Mouse (Mus musculus) embryonic facial prominence, embryonic 14.5 days (tissue): ENCODE results near the gene Mfsd4b4. TPM values are rescaled to one million over a fixed set of nuclear protein-coding genes. Genes with fewer than 3 reads are reported as not detected.

Experiments used
- ATAC-seq: fragments of 200-750 bp; cut with Nextera tagmentation; 2 replicates; pipeline ENCODE4 v1.8.0; 2017; ENCODE audit warnings: low read depth, moderate number of reproducible peaks, moderate TSS enrichment
- DNase-seq: peaks from one replicate; pipeline ENCODE4 v3.0.0-alpha.2; 2015; ENCODE audit warnings: low spot score
- H3K27ac ChIP-seq: fragments of 300-500 bp; sonication (generic); replicated peaks from 2 replicates; pipeline ENCODE4 v1.5.1; 2014; ENCODE audit warnings: low read depth, mild to moderate bottlenecking, low read length, moderate library complexity
- H3K27me3 ChIP-seq: fragments of 300-500 bp; sonication (generic); replicated peaks from 2 replicates; pipeline ENCODE4 v1.6.1; 2014; ENCODE audit warnings: low read length; ENCODE audit not compliant: control insufficient read depth, insufficient read depth
- H3K36me3 ChIP-seq: fragments of 300-500 bp; sonication (generic); 2 replicates; pipeline ENCODE4 v1.6.1; 2014; ENCODE audit warnings: low read length, mixed read lengths; ENCODE audit not compliant: control insufficient read depth, insufficient read depth
- H3K4me1 ChIP-seq: fragments of 300-500 bp; sonication (generic); 2 replicates; pipeline ENCODE4 v1.6.1; 2014; ENCODE audit warnings: antibody characterized with exemption, low read length; ENCODE audit not compliant: control insufficient read depth, insufficient read depth
- H3K4me2 ChIP-seq: fragments of 300-500 bp; sonication (generic); 2 replicates; pipeline ENCODE4 v1.6.1; 2014; ENCODE audit warnings: low read depth, mild to moderate bottlenecking, low read length, moderate library complexity, mixed read lengths
- H3K4me3 ChIP-seq: fragments of 300-500 bp; sonication (generic); 2 replicates; pipeline ENCODE4 v1.5.1; 2014; ENCODE audit warnings: low read depth, mild to moderate bottlenecking, low read length
- H3K9ac ChIP-seq: fragments of 300-500 bp; sonication (generic); 2 replicates; pipeline ENCODE4 v1.6.1; 2014; ENCODE audit warnings: low read depth, mild to moderate bottlenecking, low read length, moderate library complexity, mixed read lengths
- H3K9me3 ChIP-seq: fragments of 300-500 bp; sonication (generic); 2 replicates; pipeline ENCODE4 v1.6.1; 2016; ENCODE audit warnings: low read length; ENCODE audit not compliant: control insufficient read depth
- WGBS: fragments of 180-500 bp; shearing (Covaris S2); extraction: QIAGEN DNeasy Blood & Tissue Kit; methylation state at CpG from one replicate; pipeline ENCODE4 v1.1.7; 2014; 5-methylcytosine and 5-hydroxymethylcytosine counted together
- polyA plus RNA-seq: library from polyadenylated mRNA; unstranded; fragments of >200 nt; fragmentation: Nextera tagmentation; extraction: Ambion mirVana; gene quantifications from 2 replicates; pipeline ENCODE4 v1.2.1, GENCODE M21; 2014

Mfsd4b4 gene
- polyA plus RNA-seq, 1 experiment from 2014 or later: 4.3 TPM

DNA sequence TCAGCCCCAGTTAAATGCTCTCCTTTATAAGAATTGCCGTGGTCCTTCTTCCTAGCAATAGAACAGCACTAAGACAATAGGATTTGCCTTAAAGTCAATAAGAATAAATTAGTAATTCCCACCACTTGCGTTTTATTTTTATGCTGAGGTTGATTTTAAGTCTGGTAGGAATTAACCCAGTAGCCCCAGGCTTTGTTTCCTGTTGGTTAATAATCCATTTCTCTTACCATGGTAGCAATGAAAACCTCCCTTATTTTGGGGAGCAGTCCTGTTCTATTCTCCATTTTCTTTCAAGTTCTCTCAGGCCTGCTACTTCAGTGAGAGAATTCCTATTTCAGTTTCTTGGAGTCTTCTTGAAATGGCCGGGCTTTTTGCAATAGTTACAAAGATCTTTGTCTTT, 5.2 kb upstream of the Mfsd4b4 start:
- 66% methylated on average over 3 of the region's 3 CpGs for WGBS
- no peak overlapping the region for H3K27ac ChIP-seq
- no peak overlapping the region for H3K4me2 ChIP-seq
- H3K4me3 ChIP-seq: no peak overlapping the region
- DNase-seq (no peak), ATAC-seq (no peak)
- no peak overlapping the region for H3K9ac ChIP-seq
- no peaks in the 10 kb centered on the region for H3K27me3 ChIP-seq
- H3K9me3 ChIP-seq: no peaks in the 10 kb centered on the region
- H3K4me1 ChIP-seq: peaks cover 5% of the 10 kb centered on the region
- H3K36me3 ChIP-seq: no peaks in the 10 kb centered on the region

DNA sequence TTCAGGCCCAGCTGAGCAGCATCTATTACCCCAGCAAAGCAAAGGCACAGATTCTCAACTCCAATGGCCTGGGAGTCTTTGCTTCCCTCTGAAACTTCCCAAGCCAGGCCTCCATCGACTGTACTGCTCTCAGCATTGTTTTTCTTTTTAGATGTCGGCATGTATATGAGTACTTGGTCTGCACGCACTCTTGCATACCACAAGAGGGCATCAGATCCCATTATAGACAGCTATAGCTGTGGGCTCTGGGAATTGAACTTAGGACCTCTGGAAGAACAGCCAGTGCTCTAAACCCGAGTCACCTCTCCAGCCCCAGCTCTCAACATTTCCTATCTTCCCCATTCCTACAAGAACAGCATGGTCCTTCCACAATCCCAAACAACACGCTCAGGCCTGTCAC, 2.5 kb downstream of the Mfsd4b4 start:
- Histone ChIP-seq H3K27me3 (no peaks in the 10 kb centered on the region), H3K9me3 (no peaks in the 10 kb centered on the region), H3K9ac (no peak overlapping the region), H3K36me3 (peaks cover 5% of the 10 kb centered on the region), H3K27ac (no peak overlapping the region), H3K4me1 (peaks cover 10% of the 10 kb centered on the region), H3K4me3 (no peak overlapping the region), H3K4me2 (no peak overlapping the region)
- ATAC-seq (no peak), DNase-seq (no peak)
- WGBS: 87% methylated on average over 5 of the region's 5 CpGs

DNA sequence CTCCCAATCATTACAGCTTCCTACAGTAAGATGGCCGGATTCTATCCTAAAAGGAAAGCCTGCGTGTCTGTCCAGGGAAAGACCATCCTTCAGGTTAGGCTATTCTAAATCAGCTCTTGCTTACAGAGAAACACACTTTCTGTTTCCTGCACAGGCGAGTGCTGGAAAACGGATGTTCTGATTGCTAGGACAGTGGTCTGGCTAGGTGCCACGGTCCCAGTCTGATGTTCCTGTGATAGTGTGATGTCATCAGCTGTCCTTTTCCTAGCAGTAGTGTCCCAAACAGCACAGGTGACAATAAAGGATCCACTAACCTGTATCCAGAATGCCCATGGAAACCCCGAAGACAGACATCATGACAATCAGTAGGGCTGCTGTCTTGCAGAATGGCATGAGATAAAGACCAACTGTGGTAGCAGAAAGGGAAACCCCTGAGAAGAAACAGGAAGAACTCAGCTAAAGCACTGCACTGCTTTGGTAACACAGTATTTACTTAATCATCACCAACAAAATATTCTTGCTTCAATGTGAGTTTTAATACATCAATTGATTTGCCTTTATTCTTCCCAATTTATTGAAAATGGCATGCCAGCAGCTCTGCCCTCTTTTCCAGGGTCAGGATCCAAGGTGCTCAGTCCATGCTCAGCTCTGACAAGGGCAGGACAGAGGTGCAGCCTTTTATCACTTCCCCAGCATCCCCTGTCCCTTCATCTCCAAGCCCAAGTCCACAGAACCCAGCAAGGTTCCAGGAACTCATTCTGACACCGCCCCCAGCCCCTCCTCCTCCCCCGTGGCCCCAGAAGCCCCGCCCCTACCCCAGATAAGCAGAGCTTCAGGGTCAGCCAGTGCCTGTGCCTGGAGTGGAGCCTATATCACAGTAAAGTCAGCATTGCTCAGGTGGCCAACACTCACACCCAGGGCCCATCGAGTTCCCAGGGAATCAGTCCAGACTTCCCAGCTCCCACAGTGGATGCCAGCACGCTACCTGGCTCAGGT, 5.0 kb downstream of the Mfsd4b4 start:
- peaks cover 12% of the 10 kb centered on the region for H3K36me3 ChIP-seq
- ATAC-seq: no peak
- no peak overlapping the region for H3K4me3 ChIP-seq
- H3K9me3 ChIP-seq: no peaks in the 10 kb centered on the region
- no peak overlapping the region for H3K27ac ChIP-seq
- 70% methylated on average over 11 of the region's 11 CpGs for WGBS
- no peaks in the 10 kb centered on the region for H3K27me3 ChIP-seq
- H3K9ac ChIP-seq: no peak overlapping the region
- H3K4me2 ChIP-seq: no peak overlapping the region
- no peak for DNase-seq
- 0 out of 2 replicates have a peak, but pooled peaks cover 4% of the 10 kb centered on the region for H3K4me1 ChIP-seq

DNA sequence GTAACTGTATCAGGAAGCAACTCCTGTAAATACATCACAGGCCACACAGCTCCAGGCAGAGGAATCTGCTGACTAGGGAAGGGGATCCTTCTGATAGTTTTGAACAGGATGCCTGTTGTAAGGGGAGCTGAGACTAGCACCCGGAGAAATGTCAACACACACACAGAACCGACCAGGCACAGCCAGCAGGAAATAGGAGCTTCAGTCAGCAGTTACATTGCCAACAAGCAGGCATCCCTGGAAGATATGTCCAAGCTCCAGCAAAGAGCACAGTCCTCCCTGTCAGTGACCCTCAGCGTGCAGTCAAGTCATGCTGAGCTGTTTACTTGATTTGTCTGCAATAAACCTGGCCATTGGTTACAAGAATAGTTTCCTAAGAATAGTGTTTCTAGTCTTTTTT, 10.4 kb downstream of the Mfsd4b4 start:
- ATAC-seq (no peak), DNase-seq (no peak)
- Histone ChIP-seq H3K4me1 (no peaks in the 10 kb centered on the region), H3K9ac (no peak overlapping the region), H3K27ac (no peak overlapping the region), H3K4me2 (no peak overlapping the region), H3K4me3 (no peak overlapping the region), H3K9me3 (no peaks in the 10 kb centered on the region), H3K36me3 (peaks cover 12% of the 10 kb centered on the region), H3K27me3 (no peaks in the 10 kb centered on the region)
- 46% methylated on average over 3 of the region's 3 CpGs for WGBS

DNA sequence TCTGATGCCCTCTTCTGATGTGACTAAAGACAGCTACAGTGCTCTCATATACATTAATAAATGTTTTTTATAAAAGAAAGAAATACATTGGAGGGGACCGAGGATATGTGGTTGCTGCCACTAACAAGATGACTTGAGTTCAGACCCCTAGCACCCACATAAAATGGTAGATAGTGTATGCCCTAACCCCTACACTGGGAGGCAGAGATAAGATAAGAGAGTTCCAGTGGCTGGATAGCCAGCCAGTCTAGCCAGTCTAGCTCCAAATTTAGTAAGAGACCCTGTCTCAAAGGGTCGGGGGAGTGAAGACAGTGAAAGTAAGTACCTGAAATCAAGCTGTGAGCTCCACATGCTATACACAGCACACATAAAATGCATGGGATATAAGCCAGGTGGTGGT, 33.5 kb downstream of the Mfsd4b4 start:
- Histone ChIP-seq H3K4me2 (no peak overlapping the region), H3K36me3 (peaks cover 71% of the 10 kb centered on the region), H3K27me3 (no peaks in the 10 kb centered on the region), H3K27ac (no peak overlapping the region), H3K4me1 (no peaks in the 10 kb centered on the region), H3K9me3 (no peaks in the 10 kb centered on the region), H3K9ac (no peak overlapping the region), H3K4me3 (no peak overlapping the region)
- DNase-seq: no peak
- no peak for ATAC-seq
- 92% methylated on average over 2 of the region's 2 CpGs for WGBS

DNA sequence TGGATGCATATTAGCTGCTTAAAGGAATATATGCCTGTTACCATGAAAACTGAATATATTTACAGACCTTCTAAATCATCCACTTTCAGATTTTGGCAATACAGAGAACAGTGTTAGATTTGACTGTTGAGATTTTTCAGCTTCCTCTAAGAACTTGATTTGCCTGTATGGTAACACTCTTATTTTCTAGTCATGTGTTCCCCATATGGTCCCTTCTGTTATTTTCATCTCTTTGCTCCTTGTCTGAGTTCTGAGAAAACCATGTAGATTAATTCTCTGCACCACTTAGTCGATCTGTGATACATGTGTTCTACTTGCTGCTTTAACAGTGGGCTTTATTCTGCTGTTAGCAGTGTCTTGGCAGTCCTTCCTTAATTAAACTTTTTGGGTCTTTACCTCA, 56.4 kb downstream of the Mfsd4b4 start:
- 74% methylated on average over 1 of the region's 1 CpGs for WGBS
- H3K4me1 ChIP-seq: no peaks in the 10 kb centered on the region
- no peaks in the 10 kb centered on the region for H3K27me3 ChIP-seq
- ATAC-seq (no peak), DNase-seq (no peak)
- H3K9me3 ChIP-seq: no peaks in the 10 kb centered on the region
- H3K4me2 ChIP-seq: no peak overlapping the region
- H3K9ac ChIP-seq: no peak overlapping the region
- no peak overlapping the region for H3K27ac ChIP-seq
- H3K4me3 ChIP-seq: no peak overlapping the region
- peaks cover 58% of the 10 kb centered on the region for H3K36me3 ChIP-seq

Other genes with a start within 250 kb of the Mfsd4b4 start
- gene Rev3l, start 167.1 kb downstream of the Mfsd4b4 start, polyA plus RNA-seq: 27.4 and 27.8 TPM in 2 replicates
- gene Mfsd4b2, start 27.7 kb upstream of the Mfsd4b4 start, polyA plus RNA-seq: not detected in 2 replicates
- gene Mfsd4b3, start 60.9 kb upstream of the Mfsd4b4 start, polyA plus RNA-seq: 0.45 and 1.4 TPM in 2 replicates
- 0.12 and 0.13 TPM in 2 replicates for gene Mfsd4b5, start 87.4 kb upstream of the Mfsd4b4 start, polyA plus RNA-seq
- gene Mfsd4b1, start 126.0 kb upstream of the Mfsd4b4 start, polyA plus RNA-seq: 0.32 and 0.48 TPM in 2 replicates
- 7.2 and 8.2 TPM in 2 replicates for gene Slc16a10, start 243.0 kb upstream of the Mfsd4b4 start, polyA plus RNA-seq